ENCODE assay signal across 17 mouse cellular contexts in genomic region chr2:51736452-51736851, GRCm38 (mm10).
"Had no signal": no experiment of that assay in that cellular context is flagged by ENCODE, and none has a peak within 500 bp of the region (broad histone marks: within the 10 kb centered on the region; RNA-seq: fewer than 3 reads in every experiment).

No protein-coding gene starts in this region.

- ATAC-seq: intestine, embryonic 15.5 days had no signal

- H3K4me2 ChIP-seq: intestine, embryonic 15.5 days; liver, embryonic 11.5 days; liver, embryonic 15.5 days; neural tube, embryonic 13.5 days; stomach, embryonic 15.5 days had no signal

- H3K4me1 ChIP-seq: liver, embryonic 15.5 days had no signal

- H3K27ac ChIP-seq: intestine, embryonic 15.5 days; layer of hippocampus, adult 2 months; liver, embryonic 15.5 days; macrophage; neural tube, embryonic 13.5 days; stomach, embryonic 15.5 days had no signal

- H3K4me3 ChIP-seq: intestine, embryonic 15.5 days; layer of hippocampus, adult 2 months; liver, embryonic 15.5 days; neural tube, embryonic 13.5 days; stomach, embryonic 15.5 days had no signal

- DNase-seq: kidney, adult 18-20 months; kidney, postnatal 10 days; kidney, postnatal 4 days; lung, adult 2 months; lung, postnatal 14 days; midbrain, embryonic 14.5 days; retina, postnatal 1 day; right cerebral cortex, postnatal 4 days; spleen, adult 18-20 months; thymus, postnatal 36 days had no signal

- H3K27me3 ChIP-seq: intestine, embryonic 15.5 days; liver, embryonic 15.5 days; neural tube, embryonic 13.5 days; stomach, embryonic 15.5 days had no signal

- H3K36me3 ChIP-seq: intestine, embryonic 15.5 days; liver, embryonic 15.5 days; neural tube, embryonic 13.5 days; stomach, embryonic 15.5 days had no signal

- H3K9ac ChIP-seq: intestine, embryonic 15.5 days; liver, embryonic 15.5 days; neural tube, embryonic 13.5 days; stomach, embryonic 15.5 days had no signal

- H3K9me3 ChIP-seq: intestine, embryonic 15.5 days; liver, embryonic 15.5 days; neural tube, embryonic 13.5 days; stomach, embryonic 15.5 days had no signal
